Mouse (Mus musculus) adipocyte (in vitro differentiated cells): ENCODE data around the gene Npr2.
"Not testable (repeated sequence)": the region's sequence is repeated elsewhere in the genome, so short reads cannot be mapped to it uniquely, and the experiment has no call there.

Experiments used
- DNase-seq: peaks from one replicate; pipeline ENCODE4 v3.0.0-alpha.2; 2016; ENCODE audit warnings: low spot score

Gene Npr2

DNA sequence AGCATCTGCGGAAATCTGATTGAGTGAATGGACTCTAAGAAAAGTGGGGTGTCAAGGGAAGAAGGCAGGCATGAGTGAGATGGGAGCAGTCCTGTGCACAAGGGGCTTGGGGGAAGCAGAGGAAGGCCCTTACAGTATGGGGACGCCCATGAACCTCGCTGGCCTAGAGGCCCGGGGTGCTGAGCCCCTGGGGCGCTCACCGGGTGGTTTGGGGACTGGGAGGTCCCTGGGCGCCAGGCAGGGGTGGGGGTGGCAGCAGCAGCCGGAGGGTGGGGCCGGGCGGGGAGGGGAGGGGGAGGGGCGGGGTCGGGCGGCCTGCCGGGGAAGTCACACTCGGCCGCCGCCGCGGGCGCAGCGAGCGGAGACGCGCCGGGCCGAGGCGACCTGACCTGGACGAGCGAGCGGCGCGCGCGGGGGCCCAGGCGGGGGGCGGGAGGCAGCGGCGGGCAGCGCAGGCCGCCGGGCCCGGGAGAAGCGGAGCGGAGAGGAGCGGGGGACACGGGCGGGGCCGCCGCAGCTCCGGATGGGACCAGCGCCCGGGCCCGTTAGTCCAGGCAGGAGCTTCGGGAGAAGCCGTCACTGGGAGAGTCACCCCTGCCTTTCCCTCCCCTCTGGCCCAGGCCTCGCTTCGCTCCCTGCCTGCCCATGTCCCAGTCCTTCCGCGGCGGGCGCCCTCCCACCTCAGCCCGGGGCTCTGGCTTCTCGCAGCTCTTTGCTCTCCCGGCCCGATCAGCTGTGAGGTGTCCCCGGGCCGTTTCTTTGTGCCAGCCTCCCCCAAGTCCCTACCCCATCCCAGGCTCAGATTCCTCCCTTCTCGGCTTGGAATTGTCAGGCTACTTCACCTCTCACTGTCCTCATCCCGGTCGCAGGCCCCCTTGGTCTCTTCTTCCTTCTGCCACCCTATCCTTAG lies at the start of gene Npr2:
TSS of gene Npr2 (plus strand) at position 890 of the 910 bp plus-strand sequence.
- peak; percentile 42 for DNase-seq

DNA sequence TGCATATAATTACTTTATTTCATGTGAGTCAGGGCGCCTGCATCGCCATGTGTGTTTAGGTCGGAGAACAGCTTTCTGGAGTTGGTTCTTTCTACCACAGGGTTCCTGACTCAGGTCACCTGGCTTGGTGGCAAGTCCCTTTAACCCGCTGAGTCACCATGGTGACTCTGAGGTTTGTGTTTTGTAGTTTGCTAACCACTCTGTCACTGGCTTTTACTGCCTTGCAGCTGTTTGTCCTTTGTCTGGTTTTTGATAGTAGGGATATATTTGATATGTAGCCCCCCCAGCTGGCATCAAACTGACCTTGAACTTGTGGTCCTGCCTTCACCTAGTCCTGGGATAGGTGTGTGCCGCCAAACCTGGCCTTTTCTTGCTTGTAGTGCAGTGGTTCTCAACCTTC lies 49.5 kb upstream of the Npr2 start:
- no peak for DNase-seq

DNA sequence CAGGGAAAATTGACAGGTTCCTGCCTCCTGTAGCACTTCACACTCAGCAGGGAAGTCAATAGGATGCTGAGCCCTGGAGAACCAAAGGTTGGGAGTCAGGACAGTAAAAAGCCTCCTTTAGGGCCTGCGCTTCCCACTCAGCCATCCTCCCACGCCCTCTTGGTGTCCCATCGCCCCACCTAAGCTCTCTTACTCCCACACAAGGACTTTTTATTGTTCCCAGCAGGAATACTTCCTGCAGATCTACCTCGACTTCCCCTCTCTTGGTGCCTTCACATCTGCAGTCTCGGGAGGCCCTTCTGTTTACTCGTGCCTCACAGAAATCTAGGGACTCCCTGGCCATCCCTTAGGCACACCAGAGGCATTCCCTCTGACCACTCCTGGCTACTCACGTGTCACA lies 48.3 kb upstream of the Npr2 start:
- DNase-seq, result no peak

DNA sequence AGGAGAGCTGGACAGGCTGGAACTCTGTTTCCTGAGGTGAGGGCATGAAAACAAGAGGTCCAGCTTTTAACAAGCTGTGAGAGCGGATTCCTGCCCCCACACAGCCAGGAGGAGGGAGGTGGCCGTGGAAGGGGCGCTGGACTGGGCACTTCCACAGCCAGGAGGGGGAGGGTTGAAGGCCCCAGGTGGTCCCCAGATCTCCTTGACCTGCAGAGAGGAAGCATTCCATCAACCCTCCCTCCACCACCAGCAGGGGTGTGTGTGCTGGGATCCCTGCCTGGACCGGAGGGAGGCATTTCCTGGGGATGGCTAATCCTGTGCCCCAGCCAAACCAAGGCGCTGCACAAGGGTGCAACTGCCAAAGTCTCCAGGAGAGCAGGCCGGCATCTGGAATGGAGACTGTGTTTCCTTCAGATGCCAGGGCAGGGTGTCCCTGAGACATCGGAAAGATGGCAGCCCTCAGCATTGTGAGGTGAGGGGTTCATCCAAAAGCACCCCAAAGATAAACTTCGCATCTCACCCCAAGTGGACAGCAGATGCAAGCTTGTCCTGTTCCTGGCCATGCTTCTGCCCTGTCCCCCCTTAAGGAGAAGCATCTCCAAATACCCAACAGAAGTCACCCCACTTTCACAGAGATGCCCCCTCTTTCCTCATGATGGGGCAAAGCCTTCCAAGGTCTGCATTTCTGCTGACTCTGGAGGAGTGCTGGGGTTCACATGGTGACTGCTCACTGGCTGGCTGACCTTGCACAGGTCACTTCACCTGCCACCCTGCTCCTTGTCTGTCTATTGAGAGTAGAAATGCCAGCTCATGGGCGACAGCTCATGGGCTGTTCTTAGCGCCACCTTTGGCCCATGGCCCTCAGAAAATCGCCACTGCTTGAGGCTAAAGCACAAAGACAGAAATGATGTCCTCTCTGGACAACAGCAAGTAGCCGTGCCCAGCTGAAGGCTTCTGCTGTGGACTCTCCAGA lies 47.0 kb upstream of the Npr2 start, which contains the start of gene Msmp:
TSS of gene Msmp (minus strand) at position 51 of the 973 bp plus-strand sequence.
- no peak for DNase-seq

DNA sequence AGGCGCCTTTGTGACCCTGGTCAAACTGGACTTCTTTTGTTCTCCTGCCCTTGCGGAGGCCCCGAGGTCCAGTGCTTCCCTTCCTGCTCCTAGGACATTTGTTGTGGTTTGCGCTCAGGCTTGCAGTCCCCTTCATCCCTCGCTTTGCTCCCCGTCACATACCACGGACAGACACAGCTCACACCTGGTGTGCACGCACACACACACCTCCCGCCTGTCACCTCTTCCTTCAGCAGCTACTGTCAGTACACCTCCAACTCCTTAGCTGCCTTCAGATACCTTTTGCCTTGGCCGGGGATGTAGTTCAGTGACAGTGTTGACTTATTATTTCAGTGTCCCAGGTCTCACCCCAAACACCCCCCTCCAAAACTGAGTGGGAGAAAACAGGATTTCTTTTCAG lies 46.1 kb upstream of the Npr2 start:
- DNase-seq, result no peak

DNA sequence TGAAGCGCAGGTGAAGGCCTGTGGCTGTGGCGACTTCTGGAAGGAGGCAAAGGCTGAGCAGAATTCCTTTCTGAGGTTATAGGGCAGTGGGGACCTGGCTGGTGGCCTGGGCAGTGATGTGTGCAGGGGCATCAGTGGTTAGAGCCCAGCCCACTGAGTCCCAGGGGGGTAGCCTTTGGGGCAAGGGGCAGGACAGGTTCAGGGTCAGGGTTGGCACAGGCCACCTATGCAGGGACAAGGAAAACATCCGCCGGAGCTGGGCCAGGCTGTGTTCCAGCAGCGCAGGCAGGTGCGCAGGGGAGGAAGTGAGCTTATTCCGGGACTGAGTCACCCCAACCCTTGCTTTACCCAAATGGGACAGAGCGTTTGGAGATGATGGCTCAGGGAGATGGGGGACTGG lies 45.3 kb upstream of the Npr2 start:
- no peak for DNase-seq

DNA sequence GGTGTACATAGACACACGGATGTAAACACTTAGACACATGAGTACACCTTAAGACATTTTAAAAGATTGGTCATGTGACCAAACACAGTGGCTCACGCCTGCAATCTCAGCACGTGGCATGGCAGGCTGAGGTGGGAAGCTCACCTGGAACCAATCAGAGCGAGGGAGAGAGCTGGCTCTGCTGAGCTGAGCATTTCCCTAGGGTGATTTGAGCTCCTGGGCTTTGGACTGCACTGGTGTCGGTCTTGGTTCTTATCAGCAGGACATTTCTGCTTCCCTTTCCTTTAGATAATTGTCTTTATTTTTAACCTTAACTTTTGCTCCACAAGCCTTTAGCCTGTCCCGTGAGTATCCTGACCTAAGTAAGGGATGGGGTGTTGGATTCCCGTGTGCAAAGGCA lies 44.1 kb upstream of the Npr2 start:
- no peak for DNase-seq

DNA sequence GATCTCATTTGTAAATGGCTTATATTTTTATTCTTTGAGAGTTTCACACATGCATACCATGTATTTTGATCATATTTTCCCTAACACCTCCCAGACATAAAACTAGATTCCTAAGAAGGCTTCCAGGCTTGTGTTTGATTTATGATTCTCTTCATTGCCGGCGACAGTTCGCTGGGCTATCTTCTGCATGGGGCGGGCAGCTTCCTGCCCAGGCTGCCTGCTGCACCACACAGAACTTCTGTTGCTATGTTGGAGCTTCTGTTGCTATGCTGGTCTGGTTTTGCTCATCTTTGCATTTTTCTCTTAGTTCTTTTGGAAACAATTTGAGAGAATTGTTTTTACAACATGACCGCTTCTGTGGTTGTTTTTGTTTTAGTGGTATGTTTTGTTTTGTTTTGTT lies 40.2 kb upstream of the Npr2 start:
- DNase-seq, result no peak

DNA sequence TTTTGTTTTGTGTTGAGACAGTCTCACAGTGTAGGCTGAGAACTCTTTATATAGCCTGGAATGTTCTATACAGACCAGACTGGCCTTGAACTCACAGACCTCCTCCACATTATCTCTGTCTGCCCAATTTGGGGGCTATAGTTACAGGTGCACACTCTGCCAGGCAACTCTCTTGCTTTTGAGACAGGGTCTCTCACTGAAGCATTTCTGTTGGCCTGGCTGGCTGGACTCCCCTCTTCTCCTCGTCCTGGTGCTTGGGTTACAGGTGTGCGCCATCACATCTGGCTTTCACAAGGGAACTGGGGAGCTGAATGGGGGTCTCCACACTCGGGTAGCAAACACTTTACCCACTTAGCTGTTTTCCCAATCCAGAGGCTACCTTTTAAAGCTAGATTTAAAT lies 39.8 kb upstream of the Npr2 start:
- DNase-seq, result no peak

DNA sequence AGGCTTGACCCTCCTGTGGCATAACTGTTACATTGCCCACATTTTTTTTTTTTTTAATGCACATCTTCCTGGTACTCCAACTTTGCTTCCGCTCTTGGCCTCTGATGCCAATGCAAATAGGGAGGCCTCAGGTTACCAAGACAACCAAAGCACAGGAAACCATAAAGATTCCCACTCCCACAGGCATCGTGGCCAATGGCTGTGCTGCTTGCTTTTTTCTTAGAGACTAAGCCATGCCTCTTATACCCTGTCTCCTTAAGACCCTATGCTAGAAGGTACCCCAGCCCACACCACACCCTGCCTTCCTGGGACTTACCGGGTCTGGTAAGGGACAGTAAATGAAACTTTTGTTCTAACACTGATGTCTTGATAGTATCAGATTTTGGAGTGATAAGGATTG lies 38.3 kb upstream of the Npr2 start:
- no peak for DNase-seq

DNA sequence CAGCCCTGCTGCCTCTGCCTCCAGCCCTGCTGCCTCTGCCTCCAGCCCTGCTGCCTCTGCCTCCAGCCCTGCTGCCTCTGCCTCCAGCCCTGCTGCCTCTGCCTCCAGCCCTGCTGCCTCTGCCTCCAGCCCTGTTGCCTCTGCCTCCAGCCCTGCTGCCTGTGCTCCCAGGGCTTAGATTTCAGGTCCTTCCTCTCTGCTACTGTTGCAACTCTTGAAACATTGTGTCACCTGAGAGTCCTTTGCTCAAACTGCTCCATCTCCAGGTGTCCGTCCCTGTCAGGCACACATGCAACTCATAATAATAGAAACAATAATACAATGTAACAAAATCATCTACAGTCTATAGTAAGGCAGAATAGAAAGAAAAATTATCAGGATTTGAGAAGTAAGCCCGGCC lies 35.1 kb upstream of the Npr2 start:
- not testable (repeated sequence) for DNase-seq

DNA sequence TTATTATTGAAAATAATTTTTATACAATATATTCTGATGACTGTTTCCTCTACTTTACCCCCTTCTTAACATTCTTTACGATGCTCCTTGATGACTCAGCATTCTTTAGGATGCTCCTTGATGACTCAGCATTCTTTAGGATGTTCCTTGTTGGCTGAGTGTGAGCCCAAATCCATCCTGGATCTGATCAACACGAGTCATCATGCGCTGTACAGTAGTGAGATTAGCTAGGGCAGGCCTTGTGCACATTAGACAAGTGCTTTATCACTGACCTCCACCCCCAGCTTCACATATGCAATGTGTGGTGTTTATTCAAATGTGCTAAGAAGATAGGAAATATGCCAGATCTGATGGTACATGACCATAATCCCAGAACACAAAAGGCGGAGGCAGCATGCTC lies 33.5 kb upstream of the Npr2 start:
- DNase-seq, result no peak

DNA sequence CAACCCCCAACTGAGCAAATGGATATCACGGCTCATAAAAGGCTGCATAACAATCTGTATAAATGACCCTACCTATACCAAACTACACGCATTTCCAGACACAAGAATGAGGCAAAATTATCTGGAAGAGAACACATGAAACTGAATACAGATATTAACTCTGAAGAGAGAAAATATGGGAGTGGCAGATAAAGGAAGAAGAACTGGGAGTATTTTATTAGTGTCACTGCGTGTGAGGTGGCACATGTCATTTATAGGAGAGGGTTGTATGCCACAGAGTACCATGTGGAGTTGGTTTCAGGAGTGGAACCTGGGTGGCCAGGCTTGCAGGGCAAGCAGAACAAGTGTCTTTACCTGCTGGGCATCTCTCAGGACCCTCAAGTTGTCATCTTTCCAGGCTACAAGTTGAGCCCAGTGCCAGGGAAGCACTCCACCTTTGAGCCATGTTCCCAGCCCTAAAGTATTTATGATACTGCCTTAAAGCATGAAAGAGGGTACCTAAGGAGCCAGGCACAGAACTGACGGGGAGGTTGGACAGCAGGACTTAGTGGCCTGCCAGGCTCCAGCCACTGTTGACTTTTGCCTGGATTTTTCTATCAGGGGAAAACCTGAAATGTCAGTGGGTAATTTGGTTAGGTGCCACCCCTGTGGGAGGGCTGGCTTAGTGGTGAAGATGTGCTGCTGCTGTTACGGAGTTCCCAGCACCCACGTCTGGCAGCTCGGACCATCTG lies 32.9 kb upstream of the Npr2 start:
- DNase-seq, result no peak

DNA sequence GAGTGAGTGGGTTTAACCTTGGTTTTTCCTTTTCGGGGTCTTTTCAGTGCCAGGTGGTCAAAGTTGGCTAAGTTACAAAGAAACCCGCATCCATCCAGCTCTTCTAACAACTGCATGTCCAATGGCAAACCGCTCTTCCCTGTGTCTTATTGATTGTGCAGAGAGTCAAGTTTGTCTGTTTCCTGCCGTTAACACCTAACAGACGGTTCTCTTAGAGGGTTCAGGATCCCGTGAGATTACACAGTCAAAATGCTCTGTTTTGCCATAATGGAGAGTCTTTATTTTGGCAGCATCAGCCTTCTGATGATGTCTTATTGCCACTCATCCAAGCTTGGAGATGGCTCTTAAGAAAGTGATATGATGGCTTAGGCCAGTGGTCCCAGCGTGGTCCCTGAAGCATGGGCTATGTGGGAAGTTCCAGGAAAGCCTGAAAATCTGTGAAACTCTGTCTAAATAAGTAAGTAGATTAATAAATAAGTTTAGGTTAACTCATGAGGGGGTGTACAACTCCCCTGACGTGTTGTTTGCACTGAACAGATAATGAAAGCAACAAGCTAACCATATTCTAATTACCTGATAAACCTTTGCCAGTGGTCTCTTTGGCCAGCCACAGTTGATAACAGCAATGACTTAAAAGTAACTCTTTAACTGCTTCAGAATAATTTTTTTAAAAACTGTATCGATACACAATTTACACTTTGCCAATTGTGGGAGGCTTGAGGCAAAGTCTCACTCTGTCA lies 31.4 kb upstream of the Npr2 start:
- no peak for DNase-seq

DNA sequence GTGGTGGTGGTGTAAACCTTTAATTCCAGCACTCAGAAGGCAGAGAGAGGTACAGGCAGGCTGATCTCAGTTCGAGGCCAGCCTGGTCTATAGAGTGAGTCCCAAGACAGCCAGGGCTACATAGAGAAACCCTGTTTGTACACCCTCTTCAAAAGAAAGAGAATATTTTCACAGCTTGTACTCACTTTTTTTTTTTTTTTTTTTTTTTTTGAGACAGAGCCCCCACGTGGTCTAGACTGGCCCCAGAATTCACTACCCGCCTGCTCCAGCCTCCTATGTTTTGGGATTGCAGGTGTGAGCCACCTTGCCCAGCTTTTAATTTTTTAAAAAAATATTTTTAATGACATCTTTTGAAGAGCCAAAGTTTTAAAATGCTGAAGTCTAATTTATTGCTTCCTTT lies 27.6 kb upstream of the Npr2 start:
- DNase-seq, result no peak

DNA sequence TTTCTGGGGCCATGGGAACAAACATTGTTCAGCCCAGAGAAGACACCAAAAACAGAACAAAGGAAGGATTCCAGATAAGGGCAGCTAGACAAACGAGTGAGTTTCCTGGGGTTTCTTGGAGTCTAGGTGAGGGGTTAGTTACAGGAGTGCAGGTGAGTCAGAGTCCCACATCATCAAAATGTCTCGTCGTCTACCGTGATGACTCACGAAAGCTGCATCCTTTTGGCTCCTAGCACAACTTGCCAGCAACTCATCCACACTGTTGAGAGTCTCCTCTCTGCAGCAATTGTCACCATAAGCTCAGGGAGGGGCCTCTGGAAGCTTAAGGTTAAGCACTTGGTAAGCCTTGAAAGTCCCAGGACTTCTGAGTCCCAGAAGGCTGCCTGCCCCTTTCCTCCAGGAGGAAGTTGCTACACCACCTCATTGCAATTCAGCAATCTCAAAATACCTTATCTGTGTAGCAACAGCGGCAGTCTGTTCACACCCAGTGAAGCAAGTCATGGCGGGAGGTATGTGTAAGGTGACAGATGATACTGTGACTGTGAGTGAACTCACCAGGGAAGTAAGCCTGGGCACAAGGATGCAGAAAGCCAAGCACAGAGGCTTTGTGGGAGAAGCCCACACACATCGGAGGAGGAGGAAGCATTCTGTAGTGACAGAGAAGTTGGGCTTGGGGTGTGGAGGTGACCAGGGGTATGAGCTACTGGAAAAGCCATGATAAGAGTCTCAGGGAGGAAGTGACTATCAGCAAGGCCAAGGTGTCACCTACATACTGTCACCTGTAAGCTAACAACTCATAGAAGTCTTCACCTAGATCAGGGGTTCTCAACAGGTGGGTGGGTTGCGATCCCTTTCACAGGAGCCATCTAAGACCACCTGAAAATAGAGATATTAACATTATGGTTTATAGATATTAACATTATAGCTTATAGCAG lies 26.7 kb upstream of the Npr2 start:
- no peak for DNase-seq

DNA sequence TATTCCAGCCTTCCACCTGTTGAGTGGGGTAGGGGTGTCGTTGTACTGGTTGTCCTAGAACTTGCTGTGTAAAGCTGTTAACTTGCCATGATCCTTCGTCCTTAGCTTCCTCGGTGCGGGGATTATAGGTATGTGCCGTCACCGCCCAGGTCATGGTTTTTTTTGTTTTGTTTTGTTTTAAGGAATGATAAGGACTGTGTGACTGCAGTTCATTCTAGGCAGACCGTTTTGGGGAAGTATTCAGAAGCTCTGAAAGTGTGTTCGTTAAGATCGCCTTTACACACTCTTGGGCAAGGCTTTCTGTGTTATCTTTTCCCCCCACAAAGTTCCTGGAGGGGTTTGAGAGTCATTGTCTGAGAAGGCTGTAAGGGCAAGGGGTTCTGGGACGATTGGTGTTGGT lies 19.2 kb upstream of the Npr2 start:
- DNase-seq, result no peak

DNA sequence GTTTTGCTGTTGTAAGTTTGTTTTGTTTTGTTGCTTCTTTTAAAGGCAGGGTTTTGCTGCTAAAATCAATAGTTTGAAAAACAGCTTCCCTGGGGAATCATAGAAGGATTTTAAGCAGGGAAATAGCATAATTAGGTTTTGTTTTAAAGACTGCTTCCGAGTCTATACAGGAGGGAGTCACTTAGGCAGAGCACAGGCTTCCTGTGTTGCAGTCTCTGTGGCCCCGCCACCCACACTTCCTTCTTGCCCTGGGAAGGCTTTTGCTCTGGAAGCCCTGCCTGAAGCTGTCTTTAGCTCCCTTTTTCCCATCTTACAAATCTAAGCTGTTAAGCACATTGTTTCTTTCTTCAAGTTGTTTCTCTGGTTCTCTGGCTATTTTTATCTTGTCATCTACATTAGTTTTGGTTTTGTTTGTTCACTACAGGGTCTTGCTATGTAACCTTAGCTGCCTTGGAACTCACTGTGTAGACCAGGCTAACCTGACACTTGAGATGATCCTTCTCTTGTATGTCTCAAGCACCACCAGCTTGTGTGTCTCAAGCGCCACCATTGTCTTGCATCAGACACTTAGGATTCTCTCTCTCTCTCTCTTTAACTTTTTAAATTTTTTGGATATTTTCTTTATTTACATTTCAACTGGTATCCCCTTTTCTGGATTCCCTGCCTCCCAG lies 18.5 kb upstream of the Npr2 start:
- DNase-seq, result no peak

DNA sequence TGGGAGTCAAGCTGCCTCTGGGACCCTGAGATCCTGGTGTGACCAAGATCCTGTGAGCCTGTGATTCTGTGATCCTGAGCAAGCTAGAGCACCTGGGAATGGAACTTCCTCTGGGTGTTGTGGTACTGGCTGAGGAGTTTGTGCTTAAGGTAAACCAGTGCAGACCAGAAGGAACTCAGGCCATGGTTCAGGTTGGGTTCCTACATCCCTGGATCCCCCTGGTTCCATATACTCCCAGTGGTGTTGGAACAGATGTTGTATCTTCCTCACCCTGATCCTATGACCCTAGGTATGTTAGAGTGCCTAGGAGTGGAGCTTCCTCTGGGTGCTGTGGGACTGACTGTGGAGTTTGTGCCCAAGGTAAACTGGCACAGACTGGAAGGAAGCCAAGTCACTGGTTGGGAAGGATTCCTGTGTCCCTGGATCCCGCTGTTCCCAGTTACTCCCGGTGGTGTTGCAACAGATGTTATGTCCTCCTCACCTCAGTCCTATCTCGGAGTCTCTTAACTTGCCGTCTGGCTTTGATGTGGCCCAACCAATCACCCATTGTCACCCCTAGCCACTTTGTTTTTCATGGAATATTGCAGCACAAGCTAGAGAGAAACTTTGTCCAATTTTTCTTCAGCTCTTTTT lies 11.5 kb upstream of the Npr2 start:
- DNase-seq, result no peak
